Mouse (Mus musculus) forebrain, embryonic 15.5 days (tissue): ENCODE results near the gene BC048507. TPM values are rescaled to one million over a fixed set of nuclear protein-coding genes. Genes with fewer than 3 reads are reported as not detected.
"Not testable (repeated sequence)": the region's sequence is repeated elsewhere in the genome, so short reads cannot be mapped to it uniquely, and the experiment has no call there.

ENCODE experiments used
- ATAC-seq: fragments of 200-750 bp; cut with Nextera tagmentation; replicated peaks from 2 replicates; pipeline ENCODE4 v1.8.0; 2017; ENCODE audit warnings: mild to moderate bottlenecking, moderate TSS enrichment, moderate library complexity
- H3K27ac ChIP-seq: fragments of 300-500 bp; sonication (generic); replicated peaks from 2 replicates; pipeline ENCODE4 v1.5.1; 2015; ENCODE audit warnings: mild to moderate bottlenecking, inconsistent platforms
- H3K27me3 ChIP-seq: fragments of 300-500 bp; sonication (generic); 2 replicates; pipeline ENCODE4 v1.6.1; 2015; ENCODE audit warnings: inconsistent platforms
- H3K36me3 ChIP-seq: fragments of 300-500 bp; sonication (generic); 2 replicates; pipeline ENCODE4 v1.6.1; 2015; ENCODE audit warnings: mild to moderate bottlenecking, inconsistent platforms
- H3K4me1 ChIP-seq: fragments of 300-500 bp; sonication (generic); 2 replicates; pipeline ENCODE4 v1.6.1; 2015; ENCODE audit warnings: inconsistent platforms
- H3K4me2 ChIP-seq: fragments of 300-500 bp; sonication (generic); replicated peaks from 2 replicates; pipeline ENCODE4 v1.6.1; 2015; ENCODE audit warnings: mild to moderate bottlenecking, inconsistent platforms
- H3K4me3 ChIP-seq: fragments of 300-500 bp; sonication (generic); 2 replicates; pipeline ENCODE4 v1.5.1; 2015; ENCODE audit warnings: mild to moderate bottlenecking, inconsistent platforms
- H3K9ac ChIP-seq: fragments of 300-500 bp; sonication (generic); replicated peaks from 2 replicates; pipeline ENCODE4 v1.6.1; 2015; ENCODE audit warnings: mild to moderate bottlenecking, inconsistent platforms
- H3K9me3 ChIP-seq: fragments of 300-500 bp; sonication (generic); 2 replicates; pipeline ENCODE4 v1.6.1; 2016; ENCODE audit warnings: inconsistent platforms
- WGBS: fragments of 180-500 bp; shearing (Covaris S2); methylation state at CpG from one replicate; pipeline ENCODE4 v1.1.7; 2015; ENCODE audit warnings: mixed read lengths; 5-methylcytosine and 5-hydroxymethylcytosine counted together
- polyA plus RNA-seq: library from polyadenylated mRNA; unstranded; fragments of >200 nt; fragmentation: Nextera tagmentation; extraction: Ambion mirVana; gene quantifications from 2 replicates; pipeline ENCODE4 v1.2.1, GENCODE M21; 2015

BC048507 gene
- polyA plus RNA-seq = not detected in 2 replicates

- Histone ChIP-seq H3K27me3 (no peaks in the 10 kb centered on the region), H3K36me3 (no peaks in the 10 kb centered on the region), H3K4me2 (no peak within 1 kb of the TSS), H3K9ac (no peak within 1 kb of the TSS), H3K27ac (no peak within 1 kb of the TSS), H3K9me3 (no peaks in the 10 kb centered on the region), H3K4me1 (no peaks in the 10 kb centered on the region), H3K4me3 (no peak within 1 kb of the TSS)
- WGBS = 91% methylated on average over 11 of the region's 11 CpGs
- ATAC-seq = no peak
Observed at GRCm38 (mm10) chr13:67863026-67863425, at the start of gene BC048507. TSS of gene BC048507 (plus strand) at chr13:67863326.

DNA sequence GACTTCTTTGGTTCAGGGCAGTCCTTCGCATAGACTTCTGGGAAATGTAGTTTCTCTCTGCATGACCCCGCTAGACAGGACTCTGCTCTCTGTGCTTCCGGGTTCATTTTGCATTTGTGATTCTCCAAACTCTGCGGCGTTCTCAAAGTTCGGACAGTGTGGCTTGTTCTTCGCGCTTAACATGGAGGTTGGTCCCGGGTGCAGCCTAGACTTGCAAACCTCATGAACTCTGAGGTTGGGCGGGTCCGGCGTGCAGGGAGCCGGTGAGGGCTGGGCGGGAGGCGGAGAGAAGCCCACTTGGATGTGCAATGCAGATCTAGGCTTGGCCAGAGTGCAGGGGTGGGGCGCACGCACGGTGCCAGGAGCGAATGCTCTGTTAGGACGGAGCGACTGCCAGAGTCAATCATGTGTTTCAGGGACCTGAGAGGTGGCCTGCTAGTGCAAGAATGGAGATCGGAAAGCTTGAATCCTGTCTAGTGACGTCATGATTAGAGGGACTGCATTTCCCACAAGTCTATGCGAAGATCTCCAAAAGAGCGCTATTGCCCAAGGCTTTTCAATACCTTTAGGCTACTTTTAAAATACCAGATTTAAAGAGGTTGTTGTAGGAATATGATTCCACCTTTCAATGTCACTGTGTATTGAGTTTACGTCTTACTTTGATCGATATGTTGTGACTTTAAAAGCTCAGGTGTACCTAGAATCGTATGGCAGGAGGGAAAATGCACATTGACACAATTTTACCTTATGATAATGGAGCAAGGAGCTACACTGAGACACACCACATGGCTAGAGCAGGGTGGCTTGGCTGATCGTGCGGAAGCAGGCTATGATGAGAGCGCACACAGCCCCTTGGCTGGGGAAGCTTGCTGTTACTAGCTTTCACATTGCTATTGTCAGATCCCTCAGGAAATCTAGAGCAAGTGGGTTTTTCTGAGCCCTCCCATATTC lies 49.1 kb upstream of the BC048507 start, which contains the start of gene Zfp273:
Zfp273 (plus strand) TSS at position 31 of the 951 bp plus-strand sequence.
- Histone ChIP-seq H3K4me3 (peak within 1 kb of the TSS; percentile 76), H3K9me3 (peaks cover 9% of the 10 kb centered on the region)
- peak; percentile 95 for ATAC-seq

DNA sequence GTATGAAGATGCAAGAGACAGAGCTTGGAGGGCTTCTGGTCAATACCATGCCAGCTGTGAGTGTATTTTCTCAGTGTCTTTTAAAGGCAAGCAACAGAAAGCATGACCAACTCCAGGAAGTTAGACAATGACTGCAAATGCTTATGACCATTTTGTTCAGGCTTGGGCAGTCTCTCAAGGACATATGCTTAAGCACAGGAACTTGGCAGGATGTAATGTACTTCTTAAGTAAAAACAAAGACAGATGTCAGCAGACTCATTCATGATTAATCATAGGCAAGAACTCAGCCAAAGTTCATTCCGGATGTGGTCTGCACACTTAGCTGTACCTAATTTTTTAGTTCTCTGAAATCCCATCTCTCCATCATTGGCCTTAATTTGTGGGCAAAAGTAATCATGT lies 44.5 kb upstream of the BC048507 start:
- WGBS = 93% methylated on average over 1 of the region's 1 CpGs
- no peak for ATAC-seq
- H3K36me3 ChIP-seq = peaks cover 40% of the 10 kb centered on the region

More for the DNA sequence above, 49.1 kb upstream of the BC048507 start, which contains the start of gene Zfp273:
- Histone ChIP-seq H3K27me3 (no peaks in the 10 kb centered on the region), H3K27ac (peak within 1 kb of the TSS; percentile 87), H3K36me3 (peaks cover 15% of the 10 kb centered on the region), H3K9ac (peak within 1 kb of the TSS; percentile 61), H3K4me2 (peak within 1 kb of the TSS; percentile 63), H3K4me1 (peaks cover 3% of the 10 kb centered on the region; the same call in 1 of the 2 replicates)
- WGBS = 4% methylated on average over 31 of the region's 31 CpGs

GRCm38 (mm10) chr13:67830911-67831336 lies 32.2 kb upstream of the BC048507 start, which contains the start of gene Gm10037:
TSS of gene Gm10037 (plus strand) at chr13:67831106.
- Histone ChIP-seq H3K27me3 (no peaks in the 10 kb centered on the region), H3K4me2 (peak within 1 kb of the TSS; percentile 66), H3K27ac (peak within 1 kb of the TSS; percentile 41; the same call in 1 of the 2 replicates), H3K36me3 (peaks cover 8% of the 10 kb centered on the region), H3K9me3 (peaks cover 8% of the 10 kb centered on the region; the same call in 1 of the 2 replicates), H3K4me1 (peaks cover 4% of the 10 kb centered on the region; the same call in 1 of the 2 replicates), H3K4me3 (peak within 1 kb of the TSS; percentile 55), H3K9ac (peak within 1 kb of the TSS; percentile 64)
- WGBS = 3% methylated on average over 14 of the region's 14 CpGs
- peak; percentile 81 for ATAC-seq

More for the DNA sequence above, 44.5 kb upstream of the BC048507 start:
- Histone ChIP-seq H3K4me1 (peaks cover 3% of the 10 kb centered on the region; the same call in 1 of the 2 replicates), H3K4me3 (no peak overlapping the region), H3K27me3 (no peaks in the 10 kb centered on the region), H3K27ac (no peak overlapping the region), H3K9ac (no peak overlapping the region), H3K9me3 (peaks cover 17% of the 10 kb centered on the region), H3K4me2 (no peak overlapping the region)

DNA sequence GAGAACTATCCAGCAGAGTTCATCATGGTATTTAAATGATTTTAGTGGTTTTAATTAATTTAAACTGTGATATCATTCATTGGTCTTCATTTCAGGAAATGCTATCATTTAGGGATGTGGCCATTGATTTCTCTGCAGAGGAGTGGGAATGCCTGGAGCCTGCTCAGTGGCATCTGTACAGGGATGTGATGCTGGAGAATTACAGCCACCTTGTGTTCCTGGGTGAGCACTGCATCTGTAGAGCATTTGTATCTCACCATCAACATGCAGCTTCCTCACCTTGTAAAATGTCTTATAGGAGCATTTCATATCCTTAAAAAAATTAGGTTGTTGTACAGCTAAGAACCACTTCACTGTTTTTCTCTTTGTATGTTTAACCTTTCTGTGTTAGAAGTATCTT lies 30.0 kb upstream of the BC048507 start:
- H3K9me3 ChIP-seq, ATAC-seq, H3K9ac ChIP-seq, H3K36me3 ChIP-seq, H3K4me3 ChIP-seq, H3K4me1 ChIP-seq, H3K27ac ChIP-seq, H3K27me3 ChIP-seq, H3K4me2 ChIP-seq: not testable (repeated sequence)

GRCm38 (mm10) chr13:67843775-67844118 lies 19.4 kb upstream of the BC048507 start:
- 45% methylated on average over 6 of the region's 6 CpGs for WGBS
- Histone ChIP-seq H3K9ac (peak overlapping the region; percentile 40), H3K4me1 (peaks cover 5% of the 10 kb centered on the region; the same call in 1 of the 2 replicates), H3K27me3 (no peaks in the 10 kb centered on the region), H3K4me3 (peak overlapping the region; percentile 42), H3K9me3 (no peaks in the 10 kb centered on the region), H3K4me2 (peak overlapping the region; percentile 47), H3K27ac (peak overlapping the region; percentile 54; the same call in 1 of the 2 replicates), H3K36me3 (no peaks in the 10 kb centered on the region)
- no peak; the same call in 1 of the 2 replicates for ATAC-seq

DNA sequence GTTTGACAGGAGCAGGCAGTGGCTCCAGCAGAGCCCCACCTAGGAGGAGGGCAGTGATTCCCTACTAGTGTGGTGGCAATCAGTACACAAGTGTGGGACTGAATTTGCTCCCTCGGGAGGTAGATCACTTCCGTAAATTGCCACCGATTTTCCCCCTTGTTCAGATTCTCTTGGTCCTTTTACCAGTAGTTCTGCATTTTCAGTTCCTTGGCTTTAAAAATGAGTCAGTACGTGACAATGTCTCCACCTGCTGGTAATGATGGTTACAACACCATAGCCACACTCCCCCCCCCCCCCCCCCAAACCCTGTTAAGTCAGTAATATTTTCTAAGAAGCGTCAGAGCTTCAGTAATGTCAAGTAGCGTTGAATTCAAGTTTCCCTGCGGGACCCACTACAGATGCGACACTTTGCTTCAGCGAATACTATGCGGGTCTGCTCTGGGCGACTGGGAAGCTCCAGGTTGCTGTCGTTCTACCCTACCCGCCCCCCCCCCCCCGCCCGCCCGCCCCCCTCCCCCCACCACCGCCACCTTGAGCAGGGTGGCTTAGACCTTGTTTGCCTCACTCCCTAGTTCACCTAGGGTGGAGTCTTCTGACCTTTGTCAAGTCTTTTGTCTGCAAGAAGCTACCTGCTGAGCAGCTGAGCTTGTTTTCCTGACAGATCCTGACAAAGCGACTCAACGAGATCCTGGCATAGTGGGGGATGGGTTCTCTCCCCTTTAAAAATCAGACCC lies 18.8 kb upstream of the BC048507 start:
- peak overlapping the region; percentile 54 for H3K27ac ChIP-seq
- no peaks in the 10 kb centered on the region for H3K27me3 ChIP-seq
- peak overlapping the region; percentile 45 for H3K9ac ChIP-seq
- WGBS = under 1% methylated on average over 15 of the region's 19 CpGs
- H3K36me3 ChIP-seq = no peaks in the 10 kb centered on the region
- H3K4me2 ChIP-seq = peak overlapping the region; percentile 47
- H3K9me3 ChIP-seq = no peaks in the 10 kb centered on the region
- peak overlapping the region; percentile 42 for H3K4me3 ChIP-seq
- ATAC-seq = peak; percentile 90
- peaks cover 5% of the 10 kb centered on the region; the same call in 1 of the 2 replicates for H3K4me1 ChIP-seq

GRCm38 (mm10) chr13:67844853-67845194 lies 18.3 kb upstream of the BC048507 start:
- Histone ChIP-seq H3K27ac (no peak overlapping the region), H3K36me3 (no peaks in the 10 kb centered on the region), H3K4me2 (peak overlapping the region; percentile 47), H3K9me3 (no peaks in the 10 kb centered on the region), H3K4me1 (peaks cover 5% of the 10 kb centered on the region; the same call in 1 of the 2 replicates), H3K9ac (peak overlapping the region; percentile 45), H3K4me3 (peak overlapping the region; percentile 42), H3K27me3 (no peaks in the 10 kb centered on the region)
- WGBS = 13% methylated on average over 8 of the region's 8 CpGs
- peak; percentile 78 for ATAC-seq

DNA sequence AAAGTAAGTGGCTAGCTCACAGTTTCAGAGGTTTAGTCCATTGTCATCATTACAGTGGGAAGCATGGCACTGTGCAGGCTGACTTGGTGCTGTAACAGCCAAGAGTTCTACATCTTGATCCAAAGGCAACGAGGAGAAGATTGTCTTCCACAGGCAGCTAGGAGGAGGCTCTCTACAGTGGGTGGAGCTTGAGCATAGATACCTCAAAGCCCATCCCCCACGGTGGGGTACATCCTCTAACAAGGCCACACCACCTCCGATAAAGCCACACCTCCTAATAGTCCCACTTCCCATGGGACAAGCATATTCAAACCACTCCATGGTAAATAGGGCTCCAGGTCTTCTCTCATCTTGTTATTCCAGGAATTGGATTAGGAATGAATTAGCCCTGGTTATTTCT lies 12.8 kb upstream of the BC048507 start:
- no peak overlapping the region for H3K27ac ChIP-seq
- no peaks in the 10 kb centered on the region for H3K27me3 ChIP-seq
- WGBS = 85% methylated on average over 3 of the region's 3 CpGs
- no peak overlapping the region for H3K4me3 ChIP-seq
- H3K4me2 ChIP-seq = no peak overlapping the region
- H3K9me3 ChIP-seq = no peaks in the 10 kb centered on the region
- no peaks in the 10 kb centered on the region for H3K4me1 ChIP-seq
- ATAC-seq = no peak
- H3K36me3 ChIP-seq = no peaks in the 10 kb centered on the region
- H3K9ac ChIP-seq = no peak overlapping the region

DNA sequence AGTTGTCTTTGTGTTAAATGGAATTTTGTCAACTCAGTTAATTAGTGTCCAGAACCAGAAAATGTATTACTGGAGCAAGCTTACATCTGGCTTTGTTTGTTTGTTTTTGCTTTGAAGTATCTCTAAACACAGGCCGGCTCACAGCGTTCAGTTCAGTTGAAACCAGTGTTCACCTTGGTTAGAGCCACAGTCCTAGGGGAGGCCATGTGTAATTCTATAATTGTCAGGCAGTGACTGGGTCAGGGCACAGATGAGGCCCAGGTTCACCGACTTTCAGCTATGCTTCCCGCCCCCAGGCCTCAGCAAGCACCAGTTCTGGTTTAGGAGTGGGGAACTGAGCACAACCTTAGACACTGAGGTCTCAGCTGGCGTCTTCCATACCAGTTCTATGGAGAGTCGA lies 10.0 kb upstream of the BC048507 start:
- no peak overlapping the region for H3K4me3 ChIP-seq
- H3K9ac ChIP-seq = no peak overlapping the region
- no peak for ATAC-seq
- no peak overlapping the region for H3K4me2 ChIP-seq
- H3K9me3 ChIP-seq = no peaks in the 10 kb centered on the region
- WGBS = 88% methylated on average over 6 of the region's 6 CpGs
- no peaks in the 10 kb centered on the region for H3K4me1 ChIP-seq
- H3K27me3 ChIP-seq = no peaks in the 10 kb centered on the region
- no peak overlapping the region for H3K27ac ChIP-seq
- H3K36me3 ChIP-seq = no peaks in the 10 kb centered on the region

- no peaks in the 10 kb centered on the region for H3K4me1 ChIP-seq
- H3K9me3 ChIP-seq = no peaks in the 10 kb centered on the region
- no peaks in the 10 kb centered on the region for H3K27me3 ChIP-seq
- whole genome bisulfite sequencing = 87% methylated on average over 2 of the region's 2 CpGs
- H3K27ac ChIP-seq = no peak overlapping the region
- H3K36me3 ChIP-seq = no peaks in the 10 kb centered on the region
- no peak overlapping the region for H3K9ac ChIP-seq
- no peak overlapping the region for H3K4me2 ChIP-seq
- no peak overlapping the region for H3K4me3 ChIP-seq
- ATAC-seq = no peak
Observed at GRCm38 (mm10) chr13:67853983-67854382, 9.1 kb upstream of the BC048507 start.

GRCm38 (mm10) chr13:67857317-67857716 lies 5.8 kb upstream of the BC048507 start:
- 16% methylated on average over 1 of the region's 1 CpGs for WGBS
- no peak for ATAC-seq

More at GRCm38 (mm10) chr13:67857317-67857716, 5.8 kb upstream of the BC048507 start:
- no peaks in the 10 kb centered on the region for H3K27me3 ChIP-seq
- H3K27ac ChIP-seq = no peak overlapping the region
- no peak overlapping the region for H3K9ac ChIP-seq
- H3K4me1 ChIP-seq = no peaks in the 10 kb centered on the region
- no peak overlapping the region for H3K4me3 ChIP-seq
- no peak overlapping the region for H3K4me2 ChIP-seq
- H3K36me3 ChIP-seq = no peaks in the 10 kb centered on the region
- H3K9me3 ChIP-seq = no peaks in the 10 kb centered on the region
